Comparison of ENCODE assay signal across 8 mouse cellular contexts in genomic region chr4:133338521-133339095, GRCm38 (mm10). TPM values are rescaled to one million over a fixed set of nuclear protein-coding genes. Genes with fewer than 3 reads are reported as not detected.
A peak's percentile ranks its signal among the peaks of the same experiment; 100 is the strongest.
DNase-seq lines count a peak whose midpoint lies in the region; ATAC-seq lines count a peak whose summit lies in the region.

No protein-coding gene starts in this region.

- H3K9ac ChIP-seq in kidney, embryonic 14.5 days (ENCODE audit: low read depth, low read length), result peak overlapping the region; percentile 71
- H3K9ac ChIP-seq in forebrain, embryonic 15.5 days (replicated peaks), result peak overlapping the region; percentile 95
- peak overlapping the region; percentile 79 for H3K9ac ChIP-seq in lung, embryonic 16.5 days (ENCODE audit: low read length)

- no peaks in the 10 kb centered on the region; the same call in 1 of the 2 replicates for H3K27me3 ChIP-seq in kidney, embryonic 14.5 days (ENCODE audit: control insufficient read depth, insufficient read depth, low read length)
- H3K27me3 ChIP-seq in forebrain, embryonic 15.5 days, result peaks cover 10% of the 10 kb centered on the region; the same call in 1 of the 2 replicates
- no peaks in the 10 kb centered on the region for H3K27me3 ChIP-seq in lung, embryonic 16.5 days (ENCODE audit: control insufficient read depth, insufficient read depth, low read depth, low read length)

- H3K4me2 ChIP-seq in kidney, embryonic 14.5 days (replicated peaks; ENCODE audit: low read depth, low read length), result peak overlapping the region; percentile 60
- H3K4me2 ChIP-seq in forebrain, embryonic 15.5 days (replicated peaks), result peak overlapping the region; percentile 64
- H3K4me2 ChIP-seq in lung, embryonic 16.5 days (ENCODE audit: low read depth, low read length), result peak overlapping the region; percentile 64

- ATAC-seq in kidney, embryonic 14.5 days (ENCODE audit: low FRiP score, low TSS enrichment), result peak; percentile 5; the same call in 1 of the 2 replicates
- peak; percentile 65 for ATAC-seq in forebrain, embryonic 15.5 days (replicated peaks)
- ATAC-seq in lung, embryonic 16.5 days (ENCODE audit: low read depth), result peak; percentile 31; the same call in 1 of the 2 replicates

- H3K4me1 ChIP-seq in kidney, embryonic 14.5 days (ENCODE audit: control insufficient read depth, insufficient read depth, low read length), result no peaks in the 10 kb centered on the region
- H3K4me1 ChIP-seq in forebrain, embryonic 15.5 days, result peaks cover 17% of the 10 kb centered on the region
- H3K4me1 ChIP-seq in lung, embryonic 16.5 days (replicated peaks; ENCODE audit: control insufficient read depth, insufficient read depth, low read length), result peaks cover 7% of the 10 kb centered on the region; the same call in 1 of the 2 replicates

- WGBS in kidney, embryonic 14.5 days, result 2% methylated on average over 39 of the region's 39 CpGs
- under 1% methylated on average over 38 of the region's 39 CpGs for WGBS in forebrain, embryonic 15.5 days
- WGBS in lung, embryonic 16.5 days, result under 1% methylated on average over 25 of the region's 39 CpGs

- peak overlapping the region; percentile 56; the same call in 1 of the 2 replicates for H3K27ac ChIP-seq in kidney, embryonic 14.5 days (ENCODE audit: low read depth, low read length)
- peak overlapping the region; percentile 85 for H3K27ac ChIP-seq in forebrain, embryonic 15.5 days (replicated peaks)
- H3K27ac ChIP-seq in lung, embryonic 16.5 days (ENCODE audit: low read length), result peak overlapping the region; percentile 69; the same call in 1 of the 2 replicates

- no peak for DNase-seq in kidney, adult 11 months
- DNase-seq in ZHBTc4 (ENCODE audit: low read depth, low spot score), result peak; percentile 36
- DNase-seq in layer of hippocampus, adult 11-12 months (ENCODE audit: low spot score), result no peak
- no peak for DNase-seq in T-cell, adult 2 months (ENCODE audit: low spot score)
- no peak for DNase-seq in gastrocnemius, adult 18-20 months (ENCODE audit: low spot score)

- H3K36me3 ChIP-seq in kidney, embryonic 14.5 days (ENCODE audit: control insufficient read depth, insufficient read depth, low read length), result no peaks in the 10 kb centered on the region
- H3K36me3 ChIP-seq in forebrain, embryonic 15.5 days, result no peaks in the 10 kb centered on the region
- H3K36me3 ChIP-seq in lung, embryonic 16.5 days (ENCODE audit: control insufficient read depth, insufficient read depth, low read length), result no peaks in the 10 kb centered on the region

- peak overlapping the region; percentile 64 for H3K4me3 ChIP-seq in kidney, embryonic 14.5 days (ENCODE audit: low read length)
- H3K4me3 ChIP-seq in forebrain, embryonic 15.5 days, result peak overlapping the region; percentile 94
- peak overlapping the region; percentile 64 for H3K4me3 ChIP-seq in lung, embryonic 16.5 days (ENCODE audit: low read length)

- H3K9me3 ChIP-seq in kidney, embryonic 14.5 days (ENCODE audit: control insufficient read depth, low read length), result no peaks in the 10 kb centered on the region
- H3K9me3 ChIP-seq in forebrain, embryonic 15.5 days, result no peaks in the 10 kb centered on the region
- H3K9me3 ChIP-seq in lung, embryonic 16.5 days (ENCODE audit: control insufficient read depth, low read length), result no peaks in the 10 kb centered on the region

RNA-seq across cellular contexts. Expression of gene Wdtc1, which starts 14.7 kb away (rescaled TPM):
- 10.0 and 16.0 TPM in 2 replicates for polyA plus RNA-seq in kidney, embryonic 14.5 days (2014; fragmentation: Nextera tagmentation; extraction: Ambion mirVana)
- 16.2 and 18.1 TPM in 2 replicates for polyA plus RNA-seq in forebrain, embryonic 15.5 days (2015; fragmentation: Nextera tagmentation; extraction: Ambion mirVana)
- polyA plus RNA-seq in lung, embryonic 16.5 days (2015; fragmentation: Nextera tagmentation; extraction: Ambion mirVana), result 11.3 and 11.8 TPM in 2 replicates
- total RNA-seq in gastrocnemius, adult 18-20 months (2021), result 100 to 1,000 TPM in 1 of 2 experiments, 10 to 100 TPM in 1; 99.6 to 102 TPM

RNA-seq across cellular contexts. Expression of gene Slc9a1, which starts 30.9 kb away (rescaled TPM):
- 5.6 and 7.6 TPM in 2 replicates for polyA plus RNA-seq in kidney, embryonic 14.5 days (2014; fragmentation: Nextera tagmentation; extraction: Ambion mirVana)
- polyA plus RNA-seq in forebrain, embryonic 15.5 days (2015; fragmentation: Nextera tagmentation; extraction: Ambion mirVana), result 6.5 and 6.7 TPM in 2 replicates
- 8.8 and 9.5 TPM in 2 replicates for polyA plus RNA-seq in lung, embryonic 16.5 days (2015; fragmentation: Nextera tagmentation; extraction: Ambion mirVana)
- total RNA-seq in gastrocnemius, adult 18-20 months (2021), result 10 to 100 TPM; 10.0 to 11.4 TPM

Comparison
In these comparisons a context has a peak if more than half of its experiments do, and no peak if none do; other contexts are left out.
1. ATAC-seq: peak in every context shown above with its lines; median percentile 65 in forebrain, embryonic 15.5 days; 31 in lung, embryonic 16.5 days; 5 in kidney, embryonic 14.5 days.